In genomic region chr5:129019497-129020299, GRCm38 (mm10) we compare ENCODE assay signal across 8 mouse cellular contexts. TPM values are rescaled to one million over a fixed set of nuclear protein-coding genes. Genes with fewer than 3 reads are reported as not detected.
A peak's percentile ranks its signal among the peaks of the same experiment; 100 is the strongest.
DNase-seq lines count a peak whose midpoint lies in the region; ATAC-seq lines count a peak whose summit lies in the region.

TSS of gene Ran (plus strand) at chr5:129020069.

- peaks cover 10% of the 10 kb centered on the region for H3K36me3 ChIP-seq in hindbrain, embryonic 15.5 days

- peak within 1 kb of the TSS; percentile 83 for H3K9ac ChIP-seq in hindbrain, embryonic 15.5 days

- peak within 1 kb of the TSS; percentile 82 for H3K4me2 ChIP-seq in hindbrain, embryonic 15.5 days

- peak; percentile 94 for DNase-seq in R1 (ENCODE audit: low read depth, low spot score)
- DNase-seq in cerebellum, postnatal 25 days, result peak; percentile 97 to 99
- peak; percentile 92 to 94 for DNase-seq in frontal cortex, postnatal 36 days (ENCODE audit: low spot score in 2 of 2)
- peak; percentile 92 for DNase-seq in left cerebral cortex, adult 11 months (ENCODE audit: low spot score)
- DNase-seq in lung, postnatal 4 days, result peak; percentile 97 to 99
- DNase-seq in retina, postnatal 7 days (ENCODE audit: low read depth, low spot score), result peak; percentile 96
- DNase-seq in urinary bladder, adult 2 months (ENCODE audit: low spot score), result peak; percentile 95

- no peaks in the 10 kb centered on the region for H3K27me3 ChIP-seq in hindbrain, embryonic 15.5 days

- WGBS in hindbrain, embryonic 15.5 days, result under 1% methylated on average over 102 of the region's 102 CpGs

- peak within 1 kb of the TSS; percentile 74 for H3K4me3 ChIP-seq in hindbrain, embryonic 15.5 days

- no peaks in the 10 kb centered on the region for H3K9me3 ChIP-seq in hindbrain, embryonic 15.5 days

- peak; percentile 93 for ATAC-seq in hindbrain, embryonic 15.5 days (ENCODE audit: low FRiP score, low read depth)

- H3K27ac ChIP-seq in hindbrain, embryonic 15.5 days (replicated peaks), result peak within 1 kb of the TSS; percentile 98

- peaks cover 19% of the 10 kb centered on the region for H3K4me1 ChIP-seq in hindbrain, embryonic 15.5 days (replicated peaks)

RNA-seq across cellular contexts. Expression of gene Ran, which starts in this region (rescaled TPM):
- 341 and 365 TPM in 2 replicates for polyA plus RNA-seq in hindbrain, embryonic 15.5 days (2015; fragmentation: Nextera tagmentation; extraction: Ambion mirVana)
- 85.8 and 88.0 TPM in 2 replicates for polyA plus RNA-seq in urinary bladder, adult 2 months (2012; rRNA removed)

Comparison
In these comparisons a context has a peak if more than half of its experiments do, and no peak if none do; other contexts are left out.
1. Peak in every context shown above with its lines: DNase-seq, ATAC-seq, H3K4me3 ChIP-seq and H3K27ac ChIP-seq.